Mouse (Mus musculus): ENCODE measurements around the gene Zfp729a. TPM values are rescaled to one million over a fixed set of nuclear protein-coding genes. Genes with fewer than 3 reads are reported as not detected.

Gene Zfp729a
- polyA plus RNA-seq, 1 experiment: 0.46 TPM

DNA sequence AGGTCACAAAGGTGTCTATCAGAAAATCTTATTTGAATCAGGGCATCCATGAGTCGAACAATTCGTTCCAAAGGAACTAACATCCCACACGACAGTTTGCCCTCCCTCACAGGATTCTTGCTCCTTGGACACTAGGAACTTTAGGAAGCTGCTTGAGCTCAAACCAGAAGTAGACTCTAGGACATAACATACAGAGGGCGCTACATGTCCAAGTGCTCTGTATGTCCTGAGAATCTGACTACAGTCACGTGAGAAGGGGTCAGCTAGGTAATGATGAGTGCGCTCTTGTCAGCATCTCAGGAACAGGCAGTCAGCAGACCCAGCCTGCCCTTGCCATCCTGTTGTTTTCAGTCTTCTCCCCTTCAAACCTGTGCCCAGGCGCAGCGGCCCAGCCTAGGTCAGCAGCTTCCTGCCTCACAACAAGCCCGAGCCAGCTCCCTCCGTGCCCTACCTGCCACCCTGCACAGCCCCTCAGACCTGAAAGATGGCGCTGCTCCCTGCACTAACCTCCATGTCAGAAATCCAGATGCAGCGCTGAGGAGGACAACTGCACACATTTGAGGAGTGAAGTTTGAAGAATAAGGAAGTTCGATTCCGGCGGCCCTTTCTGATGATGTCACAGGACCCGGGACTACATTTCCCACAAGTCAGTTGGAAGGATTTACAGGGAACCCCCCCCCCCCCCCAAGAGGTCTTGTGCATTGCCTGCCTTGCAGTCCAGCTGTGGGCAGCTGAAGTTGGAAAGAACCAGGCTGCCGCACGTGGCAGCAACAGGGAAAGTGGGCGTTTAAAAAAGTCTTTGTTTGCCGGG lies 28.3 kb downstream of the Zfp729a start, which contains the start of gene Zfp729b:
Gene Zfp729b, minus strand, starts transcription at position 642 of the 811 bp plus-strand sequence.
- Histone ChIP-seq H3K27me3 (ENCODE audit: control insufficient read depth, insufficient read depth, low read length) (no peaks in the 10 kb centered on the region), H3K4me1 (ENCODE audit: control insufficient read depth, insufficient read depth, insufficient read length, low read length) (peaks cover 3% of the 10 kb centered on the region; the same call in 1 of the 2 replicates), H3K4me3 (ENCODE audit: low read depth, low read length) (peak within 1 kb of the TSS; percentile 91), H3K36me3 (ENCODE audit: control insufficient read depth, insufficient read depth, low read length) (no peaks in the 10 kb centered on the region), H3K27ac (ENCODE audit: insufficient read depth, low read depth, low read length) (peak within 1 kb of the TSS; percentile 66)
- TF ChIP-seq POLR2A (IDR thresholded peaks at IDR 0.05; ENCODE audit: low read depth, low read length) (0 out of 2 replicates have a peak, but pooled peaks have one; percentile 10), CTCF (IDR thresholded peaks at IDR 0.05; ENCODE audit: extremely low read depth, insufficient read length, insufficient replicate concordance, low read depth, low read length) (no peak)
- WGBS: 1% methylated on average over 20 of the region's 20 CpGs

DNA sequence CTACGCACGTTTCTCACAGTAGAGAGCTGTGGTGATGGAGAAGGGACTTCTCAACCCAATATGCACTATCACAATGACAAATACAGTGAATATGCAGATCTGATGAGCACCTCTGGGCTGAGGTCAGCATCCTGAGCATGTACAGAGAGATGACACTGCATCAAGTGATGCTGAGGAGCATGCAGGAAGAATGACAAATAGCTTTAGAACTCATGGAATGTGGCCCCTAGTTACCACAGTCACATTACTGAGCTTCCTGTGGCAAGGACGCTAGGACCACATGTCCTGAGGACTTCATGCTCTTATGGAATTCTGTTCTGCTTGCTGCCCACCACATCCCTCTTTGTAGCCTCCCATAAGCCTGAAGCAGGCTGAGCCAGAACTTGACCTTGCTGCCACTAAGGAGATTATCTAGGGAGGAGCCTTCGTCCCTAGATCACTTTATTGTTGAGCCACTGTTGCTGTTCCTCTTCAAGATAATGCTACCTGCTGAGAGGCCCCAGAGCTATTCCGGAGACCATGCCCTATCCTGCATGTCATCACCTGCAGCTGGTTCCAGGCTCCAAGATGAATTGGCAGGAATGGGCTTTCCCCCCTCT lies 64.9 kb downstream of the Zfp729a start:
- Histone ChIP-seq H3K36me3 (ENCODE audit: control insufficient read depth, insufficient read depth, low read length) (no peaks in the 10 kb centered on the region), H3K27ac (ENCODE audit: insufficient read depth, low read depth, low read length) (no peak overlapping the region), H3K4me3 (ENCODE audit: low read depth, low read length) (no peak overlapping the region), H3K4me1 (ENCODE audit: control insufficient read depth, insufficient read depth, insufficient read length, low read length) (no peaks in the 10 kb centered on the region), H3K27me3 (ENCODE audit: control insufficient read depth, insufficient read depth, low read length) (no peaks in the 10 kb centered on the region)
- TF ChIP-seq POLR2A (IDR thresholded peaks at IDR 0.05; ENCODE audit: low read depth, low read length) (no peak), CTCF (IDR thresholded peaks at IDR 0.05; ENCODE audit: extremely low read depth, insufficient read length, insufficient replicate concordance, low read depth, low read length) (no peak)
- 73% methylated on average over 5 of the region's 5 CpGs for WGBS

Other genes with a start within 250 kb of the Zfp729a start
- 0.60 and 0.65 TPM in 2 replicates for gene Zfp429, start 238.0 kb downstream of the Zfp729a start, polyA plus RNA-seq (2012; rRNA removed)
- 0.08 and 0.11 TPM in 2 replicates for gene Zfp459, start 216.4 kb downstream of the Zfp729a start, polyA plus RNA-seq (2012; rRNA removed)
- gene Zfp874a, start 186.2 kb downstream of the Zfp729a start, polyA plus RNA-seq (2012; rRNA removed): 0.08 and 0.58 TPM in 2 replicates
- 0.33 and 0.46 TPM in 2 replicates for gene Zfp874b, start 153.5 kb downstream of the Zfp729a start, polyA plus RNA-seq (2012; rRNA removed)
- 0.14 TPM in 1 of 2 replicates, not detected in the other for gene Zfp58, start 137.2 kb downstream of the Zfp729a start, polyA plus RNA-seq (2012; rRNA removed)
- not detected in 2 replicates for gene Gm26965, start 111.6 kb downstream of the Zfp729a start, polyA plus RNA-seq (2012; rRNA removed)
- 8.1 and 11.7 TPM in 2 replicates for gene Zfp87, start 111.6 kb downstream of the Zfp729a start, polyA plus RNA-seq (2012; rRNA removed)
- 1.2 TPM in 2 replicates for gene Zfp748, start 84.0 kb downstream of the Zfp729a start, polyA plus RNA-seq (2012; rRNA removed)
- 0.01 and 0.08 TPM in 2 replicates for gene Zfp729b, start 28.1 kb downstream of the Zfp729a start, polyA plus RNA-seq (2012; rRNA removed)
- not detected in 2 replicates for gene Gm49345, start within 50 bp of the Zfp729a start, polyA plus RNA-seq (2012; rRNA removed)
- gene Zfp738, start 49.3 kb upstream of the Zfp729a start, polyA plus RNA-seq (2012; rRNA removed): 1.4 and 2.2 TPM in 2 replicates
- 0.08 and 0.13 TPM in 2 replicates for gene Zfp65, start 91.4 kb upstream of the Zfp729a start, polyA plus RNA-seq (2012; rRNA removed)
- 0.10 TPM in 1 of 2 replicates, not detected in the other for gene Zfp85, start 117.4 kb upstream of the Zfp729a start, polyA plus RNA-seq (2012; rRNA removed)
- gene Zfp493, start 141.9 kb upstream of the Zfp729a start, polyA plus RNA-seq (2012; rRNA removed): 0.22 and 0.28 TPM in 2 replicates
- gene Zfp273, start 175.9 kb upstream of the Zfp729a start, polyA plus RNA-seq (2012; rRNA removed): 0.19 TPM in 1 of 2 replicates, not detected in the other
- not detected in 2 replicates for gene Gm10037, start 193.3 kb upstream of the Zfp729a start, polyA plus RNA-seq (2012; rRNA removed)
- gene BC048507, start 225.5 kb upstream of the Zfp729a start, polyA plus RNA-seq (2012; rRNA removed): not detected in 2 replicates

Data from small intestine, adult 2 months (tissue).